Mouse (Mus musculus) Muller cell, postnatal 12 days (primary cell): ENCODE data around the gene Il17re.

ENCODE experiments used
- DNase-seq: peaks from one replicate; pipeline ENCODE4 v3.0.0-alpha.2; 2015; ENCODE audit errors: inconsistent ontology term

The Il17re gene

GRCm38 (mm10) chr6:113443091-113443490 lies 15.2 kb upstream of the Il17re start:
- no peak for DNase-seq

- no peak for DNase-seq
Measured at GRCm38 (mm10) chr6:113444207-113444965, 13.9 kb upstream of the Il17re start.

- no peak for DNase-seq
Measured at GRCm38 (mm10) chr6:113447639-113448038, 10.6 kb upstream of the Il17re start.

GRCm38 (mm10) chr6:113451839-113452238 lies 6.4 kb upstream of the Il17re start:
- DNase-seq, result peak; percentile 71

- DNase-seq, result no peak
Measured at GRCm38 (mm10) chr6:113455007-113455406, 3.3 kb upstream of the Il17re start.

GRCm38 (mm10) chr6:113458635-113459034 lies 351 bp downstream of the Il17re start:
- no peak for DNase-seq

GRCm38 (mm10) chr6:113464040-113464439 lies 5.8 kb downstream of the Il17re start:
- no peak for DNase-seq

GRCm38 (mm10) chr6:113465602-113466001 lies 7.3 kb downstream of the Il17re start:
- DNase-seq, result peak; percentile 52

GRCm38 (mm10) chr6:113468512-113468911 lies 10.2 kb downstream of the Il17re start:
- DNase-seq, result no peak

- peak; percentile 69 for DNase-seq
Measured at GRCm38 (mm10) chr6:113469021-113469420, 10.7 kb downstream of the Il17re start.

- peak; percentile 70 for DNase-seq
Measured at GRCm38 (mm10) chr6:113469432-113469831, 11.1 kb downstream of the Il17re start.

- DNase-seq, result peak; percentile 83
Measured at GRCm38 (mm10) chr6:113471297-113471936, 13.1 kb downstream of the Il17re start, which contains the start of gene Il17rc. Il17rc (plus strand) TSS chr6:113471427.

- no peak for DNase-seq
Measured at GRCm38 (mm10) chr6:113472061-113472460, 13.8 kb downstream of the Il17re start.

- no peak for DNase-seq
Measured at GRCm38 (mm10) chr6:113473246-113473645, 15.0 kb downstream of the Il17re start.

- DNase-seq, result no peak
Measured at GRCm38 (mm10) chr6:113473715-113474114, 15.4 kb downstream of the Il17re start.

GRCm38 (mm10) chr6:113477353-113477752 lies 19.1 kb downstream of the Il17re start:
- no peak for DNase-seq

GRCm38 (mm10) chr6:113478906-113479305 lies 20.6 kb downstream of the Il17re start:
- no peak for DNase-seq

- peak; percentile 95 for DNase-seq
Measured at GRCm38 (mm10) chr6:113480555-113481373, 22.5 kb downstream of the Il17re start.

- no peak for DNase-seq
Measured at GRCm38 (mm10) chr6:113482477-113483099, 24.3 kb downstream of the Il17re start.

GRCm38 (mm10) chr6:113483100-113483615 lies 24.9 kb downstream of the Il17re start, which contains the start of gene Creld1:
Creld1 (plus strand) TSS chr6:113483297.
- peak; percentile 99 for DNase-seq

- DNase-seq, result no peak
Measured at GRCm38 (mm10) chr6:113483729-113484128, 25.4 kb downstream of the Il17re start.
